Mouse (Mus musculus) testis, adult 2 months (tissue): ENCODE results near the gene Klrb1.
"Not testable (repeated sequence)": the region's sequence is repeated elsewhere in the genome, so short reads cannot be mapped to it uniquely, and the experiment has no call there.

Experiments
- CTCF ChIP-seq: fragments of 200-500 bp; IDR thresholded peaks from 2 replicates; pipeline ENCODE4 v1.5.1; 2012; ENCODE audit warnings: low read depth, mild to moderate bottlenecking, inconsistent platforms, low read length, moderate library complexity; ENCODE audit not compliant: control insufficient read depth, insufficient read depth, insufficient replicate concordance
- POLR2A ChIP-seq: fragments of 200-500 bp; IDR thresholded peaks from 2 replicates; pipeline ENCODE4 v1.6.1; 2012; ENCODE audit warnings: low read depth, mild to moderate bottlenecking, inconsistent platforms, low read length, moderate library complexity; ENCODE audit not compliant: control insufficient read depth

DNA sequence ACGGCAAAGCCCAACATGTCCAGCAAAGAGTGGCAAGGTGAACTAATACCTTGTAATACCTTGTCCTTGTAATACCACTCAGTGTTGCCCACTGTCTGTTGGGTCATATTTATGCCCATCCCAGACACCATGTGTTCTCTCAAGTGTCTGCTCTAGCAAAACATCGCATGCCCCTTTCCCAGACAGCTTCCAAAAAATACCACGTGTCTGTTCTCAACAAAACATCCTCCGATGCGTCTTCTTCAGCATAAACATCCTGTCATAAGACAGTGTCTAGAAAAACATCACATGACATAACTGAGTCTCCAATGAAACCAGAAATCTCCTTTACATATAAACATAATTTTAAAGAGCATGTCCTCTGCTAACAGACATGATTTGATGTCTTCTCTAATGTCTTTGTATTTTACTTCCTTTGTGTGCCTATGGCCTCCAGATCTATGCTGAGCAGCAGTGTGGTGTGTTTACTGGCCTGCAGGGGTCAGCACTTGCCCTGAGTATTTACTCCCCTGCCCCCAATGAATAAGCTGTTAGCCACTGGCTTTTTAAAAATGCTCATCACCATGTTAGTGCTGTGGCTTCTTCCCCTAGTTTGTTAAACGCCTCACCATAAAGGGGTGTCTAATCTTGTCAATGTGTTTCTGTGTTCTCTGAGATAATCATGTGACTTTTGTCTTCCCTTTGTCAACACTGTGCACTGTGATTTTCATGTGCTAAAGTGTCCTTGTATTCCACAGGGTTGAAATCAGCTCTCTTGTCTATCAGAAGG lies 43.8 kb upstream of the Klrb1 start:
- TF ChIP-seq CTCF, POLR2A: not testable (repeated sequence)
